Mouse (Mus musculus) liver, embryonic 11.5 days (tissue): Measurements from ENCODE around the gene Il13ra1. TPM values are rescaled to one million over a fixed set of nuclear protein-coding genes. Genes with fewer than 3 reads are reported as not detected.
A peak's percentile ranks its signal among the peaks of the same experiment; 100 is the strongest.

Experiments used
- ATAC-seq: fragments of 200-750 bp; cut with Nextera tagmentation; replicated peaks from 2 replicates; pipeline ENCODE4 v1.8.0; 2017; ENCODE audit warnings: moderate number of reproducible peaks, mild to moderate bottlenecking, moderate TSS enrichment, moderate library complexity; ENCODE audit not compliant: low FRiP score
- DNase-seq: peaks from one replicate; pipeline ENCODE4 v3.0.0-alpha.2; 2017; ENCODE audit warnings: low spot score
- H3K27ac ChIP-seq: fragments of 300-500 bp; sonication (generic); 2 replicates; pipeline ENCODE4 v1.5.1; 2014; ENCODE audit warnings: mild to moderate bottlenecking, low read depth, low read length, control low read depth
- H3K27me3 ChIP-seq: fragments of 300-500 bp; sonication (generic); replicated peaks from 2 replicates; pipeline ENCODE4 v1.6.1; 2014; ENCODE audit warnings: low read length, mixed read lengths; ENCODE audit not compliant: control insufficient read depth, insufficient read depth
- H3K36me3 ChIP-seq: fragments of 300-500 bp; sonication (generic); 2 replicates; pipeline ENCODE4 v1.6.1; 2014; ENCODE audit warnings: mild to moderate bottlenecking, low read length, moderate library complexity, mixed read lengths; ENCODE audit not compliant: control insufficient read depth, insufficient read depth
- H3K4me1 ChIP-seq: fragments of 300-500 bp; sonication (generic); replicated peaks from 2 replicates; pipeline ENCODE4 v1.6.1; 2014; ENCODE audit warnings: low read length, mixed read lengths; ENCODE audit not compliant: control insufficient read depth, insufficient read depth
- H3K4me2 ChIP-seq: fragments of 300-500 bp; sonication (generic); 2 replicates; pipeline ENCODE4 v1.6.1; 2014; ENCODE audit warnings: mild to moderate bottlenecking, control low read depth, moderate library complexity
- H3K4me3 ChIP-seq: fragments of 300-500 bp; sonication (generic); 2 replicates; pipeline ENCODE4 v1.5.1; 2014; ENCODE audit warnings: low read depth, low read length, control low read depth
- H3K9ac ChIP-seq: fragments of 300-500 bp; sonication (generic); 2 replicates; pipeline ENCODE4 v1.6.1; 2014; ENCODE audit warnings: low read depth, low read length, control low read depth
- H3K9me3 ChIP-seq: fragments of 300-500 bp; sonication (generic); 2 replicates; pipeline ENCODE4 v1.6.1; 2016; ENCODE audit warnings: low read length, inconsistent platforms, mixed read lengths; ENCODE audit not compliant: control insufficient read depth
- WGBS: fragments of 180-500 bp; shearing (Covaris S2); extraction: QIAGEN DNeasy Blood & Tissue Kit; methylation state at CpG from one replicate; pipeline ENCODE4 v1.1.7; 2014; 5-methylcytosine and 5-hydroxymethylcytosine counted together
- polyA plus RNA-seq: library from polyadenylated mRNA; unstranded; fragments of >200 nt; fragmentation: Nextera tagmentation; extraction: Ambion mirVana; gene quantifications from 2 replicates; pipeline ENCODE4 v1.2.1, GENCODE M21; 2014

Gene Il13ra1
- polyA plus RNA-seq, 1 experiment from 2014 or later = 5.6 TPM

GRCm38 (mm10) chrX:36183625-36184024 lies 71.7 kb downstream of the Il13ra1 start:
- no peak for ATAC-seq
- H3K36me3 ChIP-seq = no peaks in the 10 kb centered on the region
- H3K9me3 ChIP-seq = no peaks in the 10 kb centered on the region
- no peaks in the 10 kb centered on the region for H3K4me1 ChIP-seq
- H3K9ac ChIP-seq = no peak overlapping the region
- no peaks in the 10 kb centered on the region for H3K27me3 ChIP-seq
- DNase-seq = no peak
- H3K4me2 ChIP-seq = no peak overlapping the region
- no peak overlapping the region for H3K27ac ChIP-seq
- H3K4me3 ChIP-seq = no peak overlapping the region

GRCm38 (mm10) chrX:36186036-36186435 lies 74.1 kb downstream of the Il13ra1 start:
- H3K4me1 ChIP-seq = no peaks in the 10 kb centered on the region
- no peak overlapping the region for H3K4me3 ChIP-seq
- no peaks in the 10 kb centered on the region for H3K27me3 ChIP-seq
- H3K9me3 ChIP-seq = no peaks in the 10 kb centered on the region
- H3K9ac ChIP-seq = no peak overlapping the region
- DNase-seq (no peak), ATAC-seq (no peak)
- H3K36me3 ChIP-seq = no peaks in the 10 kb centered on the region
- H3K27ac ChIP-seq = no peak overlapping the region
- H3K4me2 ChIP-seq = no peak overlapping the region
- 57% methylated on average over 5 of the region's 5 CpGs for WGBS

- Histone ChIP-seq H3K9ac (no peak overlapping the region), H3K36me3 (no peaks in the 10 kb centered on the region), H3K4me1 (no peaks in the 10 kb centered on the region), H3K27ac (no peak overlapping the region), H3K4me3 (no peak overlapping the region), H3K27me3 (no peaks in the 10 kb centered on the region), H3K9me3 (no peaks in the 10 kb centered on the region), H3K4me2 (no peak overlapping the region)
- DNase-seq (no peak), ATAC-seq (no peak)
- WGBS = 57% methylated on average over 6 of the region's 6 CpGs
Measured at GRCm38 (mm10) chrX:36186443-36186842, 74.5 kb downstream of the Il13ra1 start.

GRCm38 (mm10) chrX:36193951-36194350 lies 82.0 kb downstream of the Il13ra1 start:
- peaks cover 5% of the 10 kb centered on the region for H3K27me3 ChIP-seq
- no peak for DNase-seq
- no peak overlapping the region for H3K4me3 ChIP-seq
- H3K4me2 ChIP-seq = no peak overlapping the region
- no peaks in the 10 kb centered on the region for H3K4me1 ChIP-seq
- ATAC-seq = no peak
- 30% methylated on average over 6 of the region's 6 CpGs for WGBS
- H3K9ac ChIP-seq = no peak overlapping the region
- H3K9me3 ChIP-seq = no peaks in the 10 kb centered on the region
- no peak overlapping the region for H3K27ac ChIP-seq
- H3K36me3 ChIP-seq = no peaks in the 10 kb centered on the region

- Histone ChIP-seq H3K36me3 (no peaks in the 10 kb centered on the region), H3K4me1 (no peaks in the 10 kb centered on the region), H3K4me3 (no peak within 1 kb of the TSS), H3K27me3 (peaks cover 5% of the 10 kb centered on the region), H3K27ac (no peak within 1 kb of the TSS), H3K9me3 (no peaks in the 10 kb centered on the region), H3K9ac (no peak within 1 kb of the TSS), H3K4me2 (peak within 1 kb of the TSS; percentile 40)
- 26% methylated on average over 25 of the region's 28 CpGs for WGBS
- ATAC-seq = no peak
- DNase-seq = peak; percentile 34
Measured at GRCm38 (mm10) chrX:36195736-36196525, 84.0 kb downstream of the Il13ra1 start, which contains the start of gene Zcchc12. Gene Zcchc12 (plus strand): TSS chrX:36195904.

GRCm38 (mm10) chrX:36209554-36209953 lies 97.6 kb downstream of the Il13ra1 start:
- Histone ChIP-seq H3K9me3 (no peaks in the 10 kb centered on the region), H3K4me3 (no peak overlapping the region), H3K27me3 (no peaks in the 10 kb centered on the region), H3K36me3 (no peaks in the 10 kb centered on the region), H3K27ac (no peak overlapping the region), H3K4me2 (no peak overlapping the region), H3K4me1 (no peaks in the 10 kb centered on the region), H3K9ac (no peak overlapping the region)
- DNase-seq (no peak), ATAC-seq (no peak)
- WGBS = 74% methylated on average over 2 of the region's 2 CpGs

- no peaks in the 10 kb centered on the region for H3K27me3 ChIP-seq
- no peak overlapping the region for H3K9ac ChIP-seq
- H3K9me3 ChIP-seq = no peaks in the 10 kb centered on the region
- DNase-seq (no peak), ATAC-seq (no peak)
- H3K4me1 ChIP-seq = no peaks in the 10 kb centered on the region
- H3K27ac ChIP-seq = no peak overlapping the region
- H3K36me3 ChIP-seq = no peaks in the 10 kb centered on the region
- H3K4me2 ChIP-seq = no peak overlapping the region
- WGBS = 66% methylated on average over 3 of the region's 3 CpGs
- H3K4me3 ChIP-seq = no peak overlapping the region
Measured at GRCm38 (mm10) chrX:36211216-36211615, 99.3 kb downstream of the Il13ra1 start.

Other genes with a start within 250 kb of the Il13ra1 start
- gene Dock11, start 223.3 kb upstream of the Il13ra1 start, polyA plus RNA-seq = 9.7 and 12.9 TPM in 2 replicates
- gene Zcchc12, start 83.8 kb downstream of the Il13ra1 start, polyA plus RNA-seq = 3.8 and 4.6 TPM in 2 replicates
- 0.69 and 0.90 TPM in 2 replicates for gene Lonrf3, start 216.2 kb downstream of the Il13ra1 start, polyA plus RNA-seq